Mouse (Mus musculus) liver, embryonic 15.5 days (tissue): ENCODE data around the gene Dmkn. TPM values are rescaled to one million over a fixed set of nuclear protein-coding genes. Genes with fewer than 3 reads are reported as not detected.
"Not testable (repeated sequence)": the region's sequence is repeated elsewhere in the genome, so short reads cannot be mapped to it uniquely, and the experiment has no call there.

ENCODE experiments used
- ATAC-seq: fragments of 200-750 bp; cut with Nextera tagmentation; 2 replicates; pipeline ENCODE4 v1.8.0; 2017; ENCODE audit warnings: moderate number of reproducible peaks, mild to moderate bottlenecking, moderate library complexity; ENCODE audit not compliant: insufficient read depth
- H3K27ac ChIP-seq: fragments of 300-500 bp; sonication (generic); replicated peaks from 2 replicates; pipeline ENCODE4 v1.5.1; 2015; ENCODE audit warnings: mild to moderate bottlenecking, inconsistent platforms
- H3K27me3 ChIP-seq: fragments of 300-500 bp; sonication (generic); 2 replicates; pipeline ENCODE4 v1.6.1; 2015; ENCODE audit warnings: mild to moderate bottlenecking, inconsistent platforms
- H3K36me3 ChIP-seq: fragments of 300-500 bp; sonication (generic); replicated peaks from 2 replicates; pipeline ENCODE4 v1.6.1; 2015; ENCODE audit warnings: moderate library complexity, mild to moderate bottlenecking, inconsistent platforms
- H3K4me1 ChIP-seq: fragments of 300-500 bp; sonication (generic); replicated peaks from 2 replicates; pipeline ENCODE4 v1.6.1; 2015; ENCODE audit warnings: inconsistent platforms
- H3K4me2 ChIP-seq: fragments of 300-500 bp; sonication (generic); 2 replicates; pipeline ENCODE4 v1.6.1; 2015; ENCODE audit warnings: moderate library complexity, mild to moderate bottlenecking, inconsistent platforms
- H3K4me3 ChIP-seq: fragments of 300-500 bp; sonication (generic); replicated peaks from 2 replicates; pipeline ENCODE4 v1.5.1; 2015; ENCODE audit warnings: mild to moderate bottlenecking, inconsistent platforms
- H3K9ac ChIP-seq: fragments of 300-500 bp; sonication (generic); 2 replicates; pipeline ENCODE4 v1.6.1; 2015; ENCODE audit warnings: moderate library complexity, mild to moderate bottlenecking, inconsistent platforms
- H3K9me3 ChIP-seq: fragments of 300-500 bp; sonication (generic); replicated peaks from 2 replicates; pipeline ENCODE4 v1.6.1; 2016; ENCODE audit warnings: inconsistent platforms
- WGBS: fragments of 180-500 bp; shearing (Covaris S2); methylation state at CpG from one replicate; pipeline ENCODE4 v1.1.7; 2015; ENCODE audit warnings: mixed read lengths; ENCODE audit not compliant: insufficient replicate concordance; 5-methylcytosine and 5-hydroxymethylcytosine counted together
- polyA plus RNA-seq: library from polyadenylated mRNA; unstranded; fragments of >200 nt; fragmentation: Nextera tagmentation; extraction: Ambion mirVana; gene quantifications from 2 replicates; pipeline ENCODE4 v1.2.1, GENCODE M21; 2015

Dmkn gene
- polyA plus RNA-seq, 1 experiment from 2014 or later = 0.32 TPM

GRCm38 (mm10) chr7:30736211-30736610, 27.3 kb upstream of the Dmkn start:
- Histone ChIP-seq H3K4me3 (no peak overlapping the region), H3K9me3 (no peaks in the 10 kb centered on the region), H3K36me3 (peaks cover 21% of the 10 kb centered on the region; the same call in 1 of the 2 replicates), H3K27ac (no peak overlapping the region), H3K27me3 (no peaks in the 10 kb centered on the region), H3K4me1 (no peaks in the 10 kb centered on the region), H3K9ac (no peak overlapping the region), H3K4me2 (no peak overlapping the region)
- ATAC-seq = no peak
- WGBS = 82% methylated on average over 3 of the region's 3 CpGs

GRCm38 (mm10) chr7:30742570-30742969, 21.0 kb upstream of the Dmkn start:
- 59% methylated on average over 2 of the region's 2 CpGs for WGBS
- not testable (repeated sequence) for ATAC-seq, H3K4me1 ChIP-seq, H3K4me3 ChIP-seq, H3K9me3 ChIP-seq, H3K4me2 ChIP-seq, H3K27me3 ChIP-seq, H3K36me3 ChIP-seq, H3K27ac ChIP-seq, H3K9ac ChIP-seq

- H3K4me1 ChIP-seq, H3K27me3 ChIP-seq, H3K4me2 ChIP-seq, H3K27ac ChIP-seq, H3K36me3 ChIP-seq, H3K9me3 ChIP-seq, H3K4me3 ChIP-seq, ATAC-seq, H3K9ac ChIP-seq: not testable (repeated sequence)
- 58% methylated on average over 4 of the region's 4 CpGs for WGBS
Measured at GRCm38 (mm10) chr7:30743617-30744016, 19.9 kb upstream of the Dmkn start, which contains the start of gene Gapdhs. Gene Gapdhs (minus strand): TSS chr7:30743681.

- Histone ChIP-seq H3K27ac (no peak overlapping the region), H3K36me3 (no peaks in the 10 kb centered on the region), H3K4me3 (no peak overlapping the region), H3K4me1 (peaks cover 3% of the 10 kb centered on the region; the same call in 1 of the 2 replicates), H3K27me3 (no peaks in the 10 kb centered on the region), H3K9ac (no peak overlapping the region), H3K9me3 (no peaks in the 10 kb centered on the region), H3K4me2 (no peak overlapping the region)
- ATAC-seq = peak; percentile 43; the same call in 1 of the 2 replicates
- WGBS = 26% methylated on average over 4 of the region's 4 CpGs
Measured at GRCm38 (mm10) chr7:30744022-30744598, 19.4 kb upstream of the Dmkn start.

GRCm38 (mm10) chr7:30747525-30748204, 15.9 kb upstream of the Dmkn start:
- no peaks in the 10 kb centered on the region for H3K27me3 ChIP-seq
- no peaks in the 10 kb centered on the region for H3K9me3 ChIP-seq
- 67% methylated on average over 7 of the region's 7 CpGs for WGBS
- H3K4me3 ChIP-seq = no peak overlapping the region
- no peaks in the 10 kb centered on the region for H3K36me3 ChIP-seq
- no peak overlapping the region for H3K4me2 ChIP-seq
- no peak for ATAC-seq
- peaks cover 3% of the 10 kb centered on the region; the same call in 1 of the 2 replicates for H3K4me1 ChIP-seq
- H3K27ac ChIP-seq = no peak overlapping the region
- no peak overlapping the region for H3K9ac ChIP-seq

GRCm38 (mm10) chr7:30749824-30750606, 13.5 kb upstream of the Dmkn start:
- no peaks in the 10 kb centered on the region for H3K36me3 ChIP-seq
- H3K4me3 ChIP-seq = no peak overlapping the region
- no peaks in the 10 kb centered on the region for H3K27me3 ChIP-seq
- H3K4me1 ChIP-seq = no peaks in the 10 kb centered on the region
- H3K9me3 ChIP-seq = no peaks in the 10 kb centered on the region; the same call in 1 of the 2 replicates
- no peak overlapping the region for H3K9ac ChIP-seq
- WGBS = 63% methylated on average over 13 of the region's 13 CpGs
- no peak overlapping the region for H3K4me2 ChIP-seq
- no peak for ATAC-seq
- H3K27ac ChIP-seq = no peak overlapping the region

- Histone ChIP-seq H3K27ac (no peak within 1 kb of the TSS), H3K36me3 (no peaks in the 10 kb centered on the region), H3K4me3 (no peak within 1 kb of the TSS), H3K4me2 (no peak within 1 kb of the TSS), H3K27me3 (no peaks in the 10 kb centered on the region), H3K4me1 (no peaks in the 10 kb centered on the region), H3K9me3 (no peaks in the 10 kb centered on the region; the same call in 1 of the 2 replicates), H3K9ac (no peak within 1 kb of the TSS)
- WGBS = 57% methylated on average over 5 of the region's 5 CpGs
- ATAC-seq = no peak
Measured at GRCm38 (mm10) chr7:30751086-30751669, 12.4 kb upstream of the Dmkn start, which contains the start of gene Sbsn. Gene Sbsn (plus strand): TSS chr7:30751471.

GRCm38 (mm10) chr7:30757001-30757400, 6.6 kb upstream of the Dmkn start:
- Histone ChIP-seq H3K4me3 (no peak overlapping the region), H3K36me3 (no peaks in the 10 kb centered on the region), H3K4me1 (peaks cover 12% of the 10 kb centered on the region), H3K4me2 (no peak overlapping the region), H3K27ac (no peak overlapping the region), H3K9ac (no peak overlapping the region), H3K9me3 (no peaks in the 10 kb centered on the region; the same call in 1 of the 2 replicates), H3K27me3 (no peaks in the 10 kb centered on the region)
- 57% methylated on average over 3 of the region's 3 CpGs for WGBS
- no peak for ATAC-seq

GRCm38 (mm10) chr7:30758853-30759252, 4.7 kb upstream of the Dmkn start:
- WGBS = 35% methylated on average over 4 of the region's 4 CpGs
- Histone ChIP-seq H3K27me3 (no peaks in the 10 kb centered on the region), H3K36me3 (no peaks in the 10 kb centered on the region), H3K27ac (no peak overlapping the region), H3K4me1 (peaks cover 13% of the 10 kb centered on the region), H3K9me3 (no peaks in the 10 kb centered on the region; the same call in 1 of the 2 replicates), H3K9ac (no peak overlapping the region), H3K4me2 (no peak overlapping the region), H3K4me3 (no peak overlapping the region)
- ATAC-seq = no peak

- no peaks in the 10 kb centered on the region for H3K36me3 ChIP-seq
- no peak overlapping the region for H3K4me2 ChIP-seq
- no peak for ATAC-seq
- H3K27ac ChIP-seq = no peak overlapping the region
- no peaks in the 10 kb centered on the region for H3K9me3 ChIP-seq
- no peak overlapping the region for H3K4me3 ChIP-seq
- H3K9ac ChIP-seq = no peak overlapping the region
- WGBS = 20% methylated on average over 4 of the region's 4 CpGs
- H3K4me1 ChIP-seq = peaks cover 13% of the 10 kb centered on the region
- no peaks in the 10 kb centered on the region; the same call in 1 of the 2 replicates for H3K27me3 ChIP-seq
Measured at GRCm38 (mm10) chr7:30761769-30762352, 1.7 kb upstream of the Dmkn start.
